Mouse (Mus musculus): ENCODE measurements at regions not wholly inside any gene's neighbourhood (a gene's known extent, or its start where the extent isn't known, plus 50 kb on each side); places are given as distances from the start of the nearest gene placed in this dataset.

- TF ChIP-seq POLR2A (IDR thresholded peaks at IDR 0.05; ENCODE audit: insufficient read depth, low read length) (no peak), CTCF (IDR thresholded peaks at IDR 0.05; ENCODE audit: low read depth, low read length) (no peak), EP300 (IDR thresholded peaks at IDR 0.05; ENCODE audit: insufficient read depth, low read depth, low read length) (no peak)
Observed at GRCm38 (mm10) chr1:128470786-128471185, 53.6 kb upstream of the Dars start.
